Mouse (Mus musculus) small intestine, adult 2 months (tissue): ENCODE data around the gene Gipc2. TPM values are rescaled to one million over a fixed set of nuclear protein-coding genes. Genes with fewer than 3 reads are reported as not detected.
"Not testable (repeated sequence)": the region's sequence is repeated elsewhere in the genome, so short reads cannot be mapped to it uniquely, and the experiment has no call there.

Experiments
- H3K27ac ChIP-seq: fragments of 200-500 bp; 2 replicates; pipeline ENCODE4 v1.5.1; 2012; ENCODE audit warnings: low read depth, low read length, control low read depth, inconsistent platforms; ENCODE audit not compliant: insufficient read depth
- H3K27me3 ChIP-seq: fragments of 200-500 bp; 2 replicates; pipeline ENCODE4 v1.6.1; 2012; ENCODE audit warnings: mild to moderate bottlenecking, moderate library complexity, low read length, inconsistent platforms; ENCODE audit not compliant: control insufficient read depth, insufficient read depth
- H3K36me3 ChIP-seq: fragments of 200-500 bp; 2 replicates; pipeline ENCODE4 v1.6.1; 2012; ENCODE audit warnings: mild to moderate bottlenecking, low read length, control low read depth, inconsistent platforms; ENCODE audit not compliant: control insufficient read depth, insufficient read depth
- H3K4me1 ChIP-seq: fragments of 200-500 bp; 2 replicates; pipeline ENCODE4 v1.6.1; 2012; ENCODE audit warnings: low read length, inconsistent platforms, mixed read lengths; ENCODE audit not compliant: control insufficient read depth, insufficient read depth, insufficient read length
- H3K4me3 ChIP-seq: fragments of 200-500 bp; 2 replicates; pipeline ENCODE4 v1.5.1; 2012; ENCODE audit warnings: low read depth, mild to moderate bottlenecking, control low read depth, inconsistent platforms, low read length, moderate library complexity
- CTCF ChIP-seq: fragments of 200-500 bp; IDR thresholded peaks from 2 replicates; pipeline ENCODE4 v1.5.1; 2012; ENCODE audit warnings: low read depth, mild to moderate bottlenecking, control low read depth, inconsistent platforms, low read length, moderate library complexity, mixed read lengths; ENCODE audit not compliant: insufficient replicate concordance, insufficient read length; ENCODE audit errors: extremely low read depth
- POLR2A ChIP-seq: fragments of 200-500 bp; IDR thresholded peaks from 2 replicates; pipeline ENCODE4 v1.6.1; 2012; ENCODE audit warnings: low read depth, mild to moderate bottlenecking, control low read depth, inconsistent platforms, low read length, moderate library complexity
- WGBS: fragments of 180-500 bp; shearing (Covaris S2); methylation state at CpG from one replicate; pipeline ENCODE4 v1.1.7; 2018; 5-methylcytosine and 5-hydroxymethylcytosine counted together
- polyA plus RNA-seq: library from polyadenylated mRNA; depleted of rRNA; stranded (reverse); fragments of >200 nt; gene quantifications from 2 replicates; pipeline ENCODE4 v1.2.3, GENCODE M21; 2012

The Gipc2 gene
- polyA plus RNA-seq, 1 experiment = 121 TPM

- Histone ChIP-seq H3K27me3 (no peaks in the 10 kb centered on the region), H3K4me3 (no peak overlapping the region), H3K36me3 (no peaks in the 10 kb centered on the region), H3K27ac (no peak overlapping the region), H3K4me1 (peaks cover 39% of the 10 kb centered on the region)
- TF ChIP-seq POLR2A = no peak
- no peak for TF ChIP-seq CTCF
- WGBS = 79% methylated on average over 2 of the region's 2 CpGs
These were observed 20.8 kb downstream of the Gipc2 start for GRCm38 (mm10) chr3:152145186-152145585.

- Histone ChIP-seq H3K4me3 (no peak overlapping the region), H3K36me3 (no peaks in the 10 kb centered on the region), H3K27me3 (no peaks in the 10 kb centered on the region), H3K4me1 (peaks cover 27% of the 10 kb centered on the region), H3K27ac (peak overlapping the region; percentile 26)
- 33% methylated on average over 6 of the region's 6 CpGs for WGBS
- no peak for TF ChIP-seq POLR2A
- TF ChIP-seq CTCF = no peak
These were observed 22.9 kb downstream of the Gipc2 start for GRCm38 (mm10) chr3:152142989-152143695.

- Histone ChIP-seq H3K27me3 (no peaks in the 10 kb centered on the region), H3K4me1 (peaks cover 24% of the 10 kb centered on the region; the same call in 1 of the 2 replicates), H3K4me3 (no peak overlapping the region), H3K36me3 (peaks cover 2% of the 10 kb centered on the region), H3K27ac (no peak overlapping the region; the same call in 1 of the 2 replicates)
- TF ChIP-seq POLR2A (no peak), CTCF (no peak)
- WGBS = 89% methylated on average over 3 of the region's 3 CpGs
These were observed 23.9 kb downstream of the Gipc2 start for GRCm38 (mm10) chr3:152142146-152142545.

- Histone ChIP-seq H3K4me1 (peaks cover 16% of the 10 kb centered on the region; the same call in 1 of the 2 replicates), H3K36me3 (peaks cover 12% of the 10 kb centered on the region)
- not testable (repeated sequence) for H3K4me3 ChIP-seq, H3K27ac ChIP-seq, H3K27me3 ChIP-seq
- 91% methylated on average over 3 of the region's 3 CpGs for WGBS
These were observed 26.7 kb downstream of the Gipc2 start for GRCm38 (mm10) chr3:152139308-152139707.

- H3K4me3 ChIP-seq, H3K27me3 ChIP-seq, H3K4me1 ChIP-seq, H3K27ac ChIP-seq: not testable (repeated sequence)
- 95% methylated on average over 16 of the region's 16 CpGs for WGBS
- peaks cover 12% of the 10 kb centered on the region for H3K36me3 ChIP-seq
These were observed 29.9 kb downstream of the Gipc2 start for GRCm38 (mm10) chr3:152136106-152136505.

- H3K4me3 ChIP-seq = no peak overlapping the region
- WGBS = 69% methylated on average over 9 of the region's 9 CpGs
- H3K27me3 ChIP-seq = no peaks in the 10 kb centered on the region
- no peak for TF ChIP-seq CTCF
- TF ChIP-seq POLR2A = no peak
- H3K36me3 ChIP-seq = peaks cover 17% of the 10 kb centered on the region
- H3K27ac ChIP-seq = no peak overlapping the region
- H3K4me1 ChIP-seq = peaks cover 6% of the 10 kb centered on the region; the same call in 1 of the 2 replicates
These were observed 32.4 kb downstream of the Gipc2 start for GRCm38 (mm10) chr3:152133621-152134020.

GRCm38 (mm10) chr3:152130963-152131362 lies 35.1 kb downstream of the Gipc2 start:
- Histone ChIP-seq H3K4me1 (peaks cover 6% of the 10 kb centered on the region; the same call in 1 of the 2 replicates), H3K4me3 (no peak overlapping the region), H3K36me3 (peaks cover 32% of the 10 kb centered on the region), H3K27ac (peak overlapping the region; percentile 64; the same call in 1 of the 2 replicates), H3K27me3 (no peaks in the 10 kb centered on the region)
- TF ChIP-seq CTCF (no peak), POLR2A (no peak; the same call in 1 of the 2 replicates)
- 35% methylated on average over 4 of the region's 4 CpGs for WGBS

- not testable (repeated sequence) for H3K27me3 ChIP-seq, H3K27ac ChIP-seq, H3K4me1 ChIP-seq, H3K4me3 ChIP-seq
- 92% methylated on average over 4 of the region's 4 CpGs for WGBS
- peaks cover 32% of the 10 kb centered on the region for H3K36me3 ChIP-seq
These were observed 36.6 kb downstream of the Gipc2 start for GRCm38 (mm10) chr3:152129426-152129825.
